Mouse (Mus musculus) cerebellum, adult 11-12 months (tissue): ENCODE measurements at regions not wholly inside any gene's neighbourhood (a gene's known extent, or its start where the extent isn't known, plus 50 kb on each side); places are given as distances from the start of the nearest gene placed in this dataset.

ENCODE experiments used
- DNase-seq: peaks from one replicate; pipeline ENCODE4 v3.0.0; 2022

- no peak for DNase-seq
Measured at GRCm38 (mm10) chr3:157699961-157700360, 133.3 kb downstream of the Ptger3 start.

GRCm38 (mm10) chr3:157698529-157698928, 131.8 kb downstream of the Ptger3 start:
- no peak for DNase-seq

- no peak for DNase-seq
Measured at GRCm38 (mm10) chr3:157695128-157696075, 128.7 kb downstream of the Ptger3 start.
